Mouse (Mus musculus): ENCODE results near the gene Rasl12. TPM values are rescaled to one million over a fixed set of nuclear protein-coding genes. Genes with fewer than 3 reads are reported as not detected.

The Rasl12 gene
- polyA plus RNA-seq, 1 experiment from 2014 or later, result 7.9 TPM

GRCm38 (mm10) chr9:65407861-65408260 lies 9.6 kb downstream of the Rasl12 start:
- no peak overlapping the region for H3K4me2 ChIP-seq (replicated peaks)
- H3K27me3 ChIP-seq (ENCODE audit: control insufficient read depth, insufficient read depth, low read length), result no peaks in the 10 kb centered on the region
- H3K4me1 ChIP-seq (replicated peaks; ENCODE audit: control insufficient read depth, insufficient read depth, low read length), result no peaks in the 10 kb centered on the region
- H3K9ac ChIP-seq, result no peak overlapping the region
- no peak overlapping the region for H3K4me3 ChIP-seq (replicated peaks; ENCODE audit: low read length)
- H3K9me3 ChIP-seq (ENCODE audit: control insufficient read depth, low read length), result no peaks in the 10 kb centered on the region
- WGBS, result 72% methylated on average over 3 of the region's 3 CpGs
- no peak for ATAC-seq (ENCODE audit: low FRiP score)
- no peak overlapping the region for H3K27ac ChIP-seq
- no peak for DNase-seq (ENCODE audit: low spot score)
- H3K36me3 ChIP-seq (replicated peaks; ENCODE audit: control insufficient read depth, insufficient read depth), result no peaks in the 10 kb centered on the region

- Histone ChIP-seq H3K4me2 (replicated peaks) (no peak overlapping the region), H3K9ac (no peak overlapping the region), H3K9me3 (ENCODE audit: control insufficient read depth, low read length) (no peaks in the 10 kb centered on the region), H3K27ac (no peak overlapping the region), H3K4me1 (replicated peaks; ENCODE audit: control insufficient read depth, insufficient read depth, low read length) (no peaks in the 10 kb centered on the region), H3K4me3 (replicated peaks; ENCODE audit: low read length) (no peak overlapping the region), H3K36me3 (replicated peaks; ENCODE audit: control insufficient read depth, insufficient read depth) (no peaks in the 10 kb centered on the region), H3K27me3 (ENCODE audit: control insufficient read depth, insufficient read depth, low read length) (no peaks in the 10 kb centered on the region)
- ATAC-seq (ENCODE audit: low FRiP score), result no peak
- WGBS, result 68% methylated on average over 5 of the region's 5 CpGs
- no peak for DNase-seq (ENCODE audit: low spot score)
Measured at GRCm38 (mm10) chr9:65408871-65409295, 10.6 kb downstream of the Rasl12 start.

GRCm38 (mm10) chr9:65410378-65410777 lies 12.1 kb downstream of the Rasl12 start:
- Histone ChIP-seq H3K27ac (no peak overlapping the region), H3K4me2 (replicated peaks) (no peak overlapping the region), H3K27me3 (ENCODE audit: control insufficient read depth, insufficient read depth, low read length) (no peaks in the 10 kb centered on the region), H3K4me1 (replicated peaks; ENCODE audit: control insufficient read depth, insufficient read depth, low read length) (no peaks in the 10 kb centered on the region), H3K36me3 (replicated peaks; ENCODE audit: control insufficient read depth, insufficient read depth) (no peaks in the 10 kb centered on the region), H3K9ac (no peak overlapping the region), H3K9me3 (ENCODE audit: control insufficient read depth, low read length) (no peaks in the 10 kb centered on the region), H3K4me3 (replicated peaks; ENCODE audit: low read length) (no peak overlapping the region)
- 95% methylated on average over 8 of the region's 8 CpGs for WGBS
- DNase-seq (ENCODE audit: low spot score), result no peak
- no peak for ATAC-seq (ENCODE audit: low FRiP score)

- Histone ChIP-seq H3K4me1 (replicated peaks; ENCODE audit: control insufficient read depth, insufficient read depth, low read length) (no peaks in the 10 kb centered on the region), H3K27ac (no peak overlapping the region), H3K27me3 (ENCODE audit: control insufficient read depth, insufficient read depth, low read length) (no peaks in the 10 kb centered on the region), H3K9ac (no peak overlapping the region), H3K9me3 (ENCODE audit: control insufficient read depth, low read length) (no peaks in the 10 kb centered on the region), H3K4me3 (replicated peaks; ENCODE audit: low read length) (no peak overlapping the region), H3K4me2 (replicated peaks) (no peak overlapping the region), H3K36me3 (replicated peaks; ENCODE audit: control insufficient read depth, insufficient read depth) (no peaks in the 10 kb centered on the region)
- DNase-seq (ENCODE audit: low spot score) (no peak), ATAC-seq (ENCODE audit: low FRiP score) (no peak)
- WGBS, result 78% methylated on average over 3 of the region's 3 CpGs
Measured at GRCm38 (mm10) chr9:65411326-65411725, 13.0 kb downstream of the Rasl12 start.

GRCm38 (mm10) chr9:65417738-65418137 lies 19.4 kb downstream of the Rasl12 start:
- 62% methylated on average over 3 of the region's 3 CpGs for WGBS
- Histone ChIP-seq H3K27me3 (ENCODE audit: control insufficient read depth, insufficient read depth, low read length) (no peaks in the 10 kb centered on the region), H3K4me3 (replicated peaks; ENCODE audit: low read length) (no peak overlapping the region), H3K4me1 (replicated peaks; ENCODE audit: control insufficient read depth, insufficient read depth, low read length) (no peaks in the 10 kb centered on the region), H3K27ac (no peak overlapping the region), H3K36me3 (replicated peaks; ENCODE audit: control insufficient read depth, insufficient read depth) (no peaks in the 10 kb centered on the region), H3K9me3 (ENCODE audit: control insufficient read depth, low read length) (no peaks in the 10 kb centered on the region), H3K9ac (no peak overlapping the region), H3K4me2 (replicated peaks) (no peak overlapping the region)
- DNase-seq (ENCODE audit: low spot score), result no peak
- ATAC-seq (ENCODE audit: low FRiP score), result no peak

GRCm38 (mm10) chr9:65419633-65420032 lies 21.3 kb downstream of the Rasl12 start:
- H3K36me3 ChIP-seq (replicated peaks; ENCODE audit: control insufficient read depth, insufficient read depth), result no peaks in the 10 kb centered on the region
- no peaks in the 10 kb centered on the region for H3K4me1 ChIP-seq (replicated peaks; ENCODE audit: control insufficient read depth, insufficient read depth, low read length)
- no peak overlapping the region for H3K27ac ChIP-seq
- WGBS, result 75% methylated on average over 3 of the region's 3 CpGs
- no peak overlapping the region for H3K4me3 ChIP-seq (replicated peaks; ENCODE audit: low read length)
- H3K4me2 ChIP-seq (replicated peaks), result no peak overlapping the region
- ATAC-seq (ENCODE audit: low FRiP score), result no peak
- no peaks in the 10 kb centered on the region for H3K9me3 ChIP-seq (ENCODE audit: control insufficient read depth, low read length)
- H3K9ac ChIP-seq, result no peak overlapping the region
- no peaks in the 10 kb centered on the region for H3K27me3 ChIP-seq (ENCODE audit: control insufficient read depth, insufficient read depth, low read length)
- no peak for DNase-seq (ENCODE audit: low spot score)

- DNase-seq (ENCODE audit: low spot score) (no peak), ATAC-seq (ENCODE audit: low FRiP score) (no peak)
- no peak within 1 kb of the TSS for H3K27ac ChIP-seq
- 88% methylated on average over 11 of the region's 11 CpGs for WGBS
- no peak within 1 kb of the TSS for H3K4me3 ChIP-seq (replicated peaks; ENCODE audit: low read length)
- no peaks in the 10 kb centered on the region for H3K36me3 ChIP-seq (replicated peaks; ENCODE audit: control insufficient read depth, insufficient read depth)
- no peaks in the 10 kb centered on the region for H3K9me3 ChIP-seq (ENCODE audit: control insufficient read depth, low read length)
- H3K4me2 ChIP-seq (replicated peaks), result no peak within 1 kb of the TSS
- no peaks in the 10 kb centered on the region for H3K27me3 ChIP-seq (ENCODE audit: control insufficient read depth, insufficient read depth, low read length)
- no peak within 1 kb of the TSS for H3K9ac ChIP-seq
- no peaks in the 10 kb centered on the region for H3K4me1 ChIP-seq (replicated peaks; ENCODE audit: control insufficient read depth, insufficient read depth, low read length)
Measured at GRCm38 (mm10) chr9:65422760-65423501, 24.6 kb downstream of the Rasl12 start, which contains the start of gene Slc51b. Gene Slc51b, minus strand, starts transcription at chr9:65422955.

- Histone ChIP-seq H3K4me3 (replicated peaks; ENCODE audit: low read length) (no peak overlapping the region), H3K4me1 (replicated peaks; ENCODE audit: control insufficient read depth, insufficient read depth, low read length) (no peaks in the 10 kb centered on the region), H3K36me3 (replicated peaks; ENCODE audit: control insufficient read depth, insufficient read depth) (no peaks in the 10 kb centered on the region), H3K4me2 (replicated peaks) (no peak overlapping the region), H3K9me3 (ENCODE audit: control insufficient read depth, low read length) (no peaks in the 10 kb centered on the region), H3K27me3 (ENCODE audit: control insufficient read depth, insufficient read depth, low read length) (no peaks in the 10 kb centered on the region), H3K27ac (no peak overlapping the region), H3K9ac (no peak overlapping the region)
- DNase-seq (ENCODE audit: low spot score) (no peak), ATAC-seq (ENCODE audit: low FRiP score) (no peak)
- 48% methylated on average over 3 of the region's 3 CpGs for WGBS
Measured at GRCm38 (mm10) chr9:65424393-65424792, 26.1 kb downstream of the Rasl12 start.

- no peak overlapping the region for H3K9ac ChIP-seq
- WGBS, result 77% methylated on average over 2 of the region's 2 CpGs
Measured at GRCm38 (mm10) chr9:65427511-65427910, 29.2 kb downstream of the Rasl12 start.

GRCm38 (mm10) chr9:65428003-65428402 lies 29.7 kb downstream of the Rasl12 start:
- no peak overlapping the region for H3K4me3 ChIP-seq (replicated peaks; ENCODE audit: low read length)
- H3K9me3 ChIP-seq (ENCODE audit: control insufficient read depth, low read length), result no peaks in the 10 kb centered on the region
- H3K4me1 ChIP-seq (replicated peaks; ENCODE audit: control insufficient read depth, insufficient read depth, low read length), result no peaks in the 10 kb centered on the region
- ATAC-seq (ENCODE audit: low FRiP score) (no peak), DNase-seq (ENCODE audit: low spot score) (no peak)
- no peak overlapping the region for H3K27ac ChIP-seq
- no peak overlapping the region for H3K4me2 ChIP-seq (replicated peaks)
- 86% methylated on average over 5 of the region's 5 CpGs for WGBS
- H3K36me3 ChIP-seq (replicated peaks; ENCODE audit: control insufficient read depth, insufficient read depth), result no peaks in the 10 kb centered on the region
- H3K9ac ChIP-seq, result no peak overlapping the region
- H3K27me3 ChIP-seq (ENCODE audit: control insufficient read depth, insufficient read depth, low read length), result no peaks in the 10 kb centered on the region

More at GRCm38 (mm10) chr9:65427511-65427910, 29.2 kb downstream of the Rasl12 start:
- Histone ChIP-seq H3K9me3 (ENCODE audit: control insufficient read depth, low read length) (no peaks in the 10 kb centered on the region), H3K27ac (no peak overlapping the region), H3K36me3 (replicated peaks; ENCODE audit: control insufficient read depth, insufficient read depth) (no peaks in the 10 kb centered on the region), H3K4me3 (replicated peaks; ENCODE audit: low read length) (no peak overlapping the region), H3K27me3 (ENCODE audit: control insufficient read depth, insufficient read depth, low read length) (no peaks in the 10 kb centered on the region), H3K4me2 (replicated peaks) (no peak overlapping the region), H3K4me1 (replicated peaks; ENCODE audit: control insufficient read depth, insufficient read depth, low read length) (no peaks in the 10 kb centered on the region)
- ATAC-seq (ENCODE audit: low FRiP score) (no peak), DNase-seq (ENCODE audit: low spot score) (no peak)
